In the genomic region with DNA sequence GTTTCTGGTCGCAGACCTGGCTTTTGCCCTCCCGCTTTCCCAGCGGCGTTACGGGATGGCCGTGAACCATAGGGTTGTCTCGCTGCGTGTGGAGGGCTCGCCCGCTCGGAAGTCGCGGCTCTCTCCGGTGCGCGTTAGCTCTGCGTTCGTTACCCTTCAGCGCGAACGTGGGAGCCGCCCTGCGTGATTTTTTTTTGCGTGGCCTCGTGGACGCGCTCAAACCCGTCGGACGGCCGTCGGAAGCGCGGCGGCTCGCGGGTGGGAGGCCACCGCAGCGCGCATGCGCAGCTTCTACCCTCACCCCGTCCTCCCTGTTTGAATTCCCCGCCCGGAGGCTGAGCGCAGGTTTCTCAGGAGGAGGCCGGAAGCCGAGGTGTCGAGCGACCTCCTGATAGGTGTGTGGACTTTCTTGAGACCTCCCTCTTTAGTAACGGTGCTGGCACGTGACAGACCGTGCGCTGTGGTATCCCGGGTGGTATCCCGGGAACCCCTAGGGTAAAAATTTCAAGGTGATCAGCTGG, we compare ENCODE assay signal across 8 mouse cellular contexts. TPM values are rescaled to one million over a fixed set of nuclear protein-coding genes. Genes with fewer than 3 reads are reported as not detected.
A peak's percentile ranks its signal among the peaks of the same experiment; 100 is the strongest.
DNase-seq lines count a peak whose midpoint lies in the region; ATAC-seq and TF ChIP-seq lines count a peak whose summit lies in the region.

A gene (plus strand): TSS at position 314 of the 521 bp plus-strand sequence.

- peak within 1 kb of the TSS; percentile 88 for H3K4me3 ChIP-seq in embryonic facial prominence, embryonic 14.5 days (ENCODE audit: low read depth, low read length)
- peak within 1 kb of the TSS; percentile 87 for H3K4me3 ChIP-seq in heart, adult 2 months
- H3K4me3 ChIP-seq in limb, embryonic 13.5 days: peak within 1 kb of the TSS; percentile 75
- H3K4me3 ChIP-seq in midbrain, embryonic 16.5 days (ENCODE audit: low read depth, low read length): peak within 1 kb of the TSS; percentile 75

- no peaks in the 10 kb centered on the region for H3K4me1 ChIP-seq in embryonic facial prominence, embryonic 14.5 days (ENCODE audit: control insufficient read depth, insufficient read depth, low read length)
- H3K4me1 ChIP-seq in heart, adult 2 months (ENCODE audit: control insufficient read depth, insufficient read depth, low read length): no peaks in the 10 kb centered on the region; the same call in 1 of the 2 replicates
- H3K4me1 ChIP-seq in limb, embryonic 13.5 days: no peaks in the 10 kb centered on the region
- H3K4me1 ChIP-seq in midbrain, embryonic 16.5 days (ENCODE audit: control insufficient read depth, insufficient read depth, low read length): peaks cover 4% of the 10 kb centered on the region; the same call in 1 of the 2 replicates

- H3K36me3 ChIP-seq in embryonic facial prominence, embryonic 14.5 days (ENCODE audit: control insufficient read depth, insufficient read depth, low read length): no peaks in the 10 kb centered on the region
- H3K36me3 ChIP-seq in heart, adult 2 months (ENCODE audit: control insufficient read depth, insufficient read depth, low read length): no peaks in the 10 kb centered on the region
- no peaks in the 10 kb centered on the region for H3K36me3 ChIP-seq in limb, embryonic 13.5 days
- H3K36me3 ChIP-seq in midbrain, embryonic 16.5 days (ENCODE audit: control insufficient read depth, insufficient read depth, low read length): no peaks in the 10 kb centered on the region

- ATAC-seq in embryonic facial prominence, embryonic 14.5 days (ENCODE audit: low read depth): peak; percentile 97
- ATAC-seq in limb, embryonic 13.5 days (ENCODE audit: low FRiP score, low read depth): peak; percentile 95
- ATAC-seq in midbrain, embryonic 16.5 days: peak; percentile 97

- no peak for TF ChIP-seq POLR2A in heart, adult 2 months (IDR thresholded peaks at IDR 0.05; ENCODE audit: insufficient read depth, low read depth, low read length)

- 0 out of 2 replicates have a peak, but pooled peaks have one; percentile 19 for TF ChIP-seq EP300 in heart, adult 2 months (IDR thresholded peaks at IDR 0.05; ENCODE audit: insufficient read depth, low read depth, low read length)

- TF ChIP-seq CTCF in heart, adult 2 months (IDR thresholded peaks at IDR 0.05): no peak

- peak; percentile 94 for DNase-seq in 3T3-L1 (ENCODE audit: low read depth, low spot score)
- DNase-seq in adrenal gland, postnatal 4 days (ENCODE audit: low spot score in 2 of 2): peak; percentile 58 to 74
- peak; percentile 98 for DNase-seq in embryonic facial prominence, embryonic 14.5 days (ENCODE audit: low spot score)
- DNase-seq in heart, adult 2 months: peak; percentile 84 to 92
- DNase-seq in kidney, adult 8-10 months: peak; percentile 90 to 92
- peak; percentile 75 to 83 for DNase-seq in spleen, postnatal 14 days (ENCODE audit: low spot score in 2 of 2)

- peak within 1 kb of the TSS; percentile 81 for H3K9ac ChIP-seq in embryonic facial prominence, embryonic 14.5 days (ENCODE audit: low read depth, low read length)
- H3K9ac ChIP-seq in heart, adult 2 months (ENCODE audit: low read depth, low read length): peak within 1 kb of the TSS; percentile 83
- H3K9ac ChIP-seq in limb, embryonic 13.5 days: peak within 1 kb of the TSS; percentile 75
- H3K9ac ChIP-seq in midbrain, embryonic 16.5 days (ENCODE audit: low read depth, low read length): peak within 1 kb of the TSS; percentile 65

- H3K27ac ChIP-seq in embryonic facial prominence, embryonic 14.5 days (replicated peaks; ENCODE audit: low read depth, low read length): peak within 1 kb of the TSS; percentile 86
- peak within 1 kb of the TSS; percentile 77 for H3K27ac ChIP-seq in heart, adult 2 months
- peak within 1 kb of the TSS; percentile 78 for H3K27ac ChIP-seq in limb, embryonic 13.5 days
- peak within 1 kb of the TSS; percentile 79 for H3K27ac ChIP-seq in midbrain, embryonic 16.5 days (ENCODE audit: low read length)

- WGBS in embryonic facial prominence, embryonic 14.5 days: 1% methylated on average over 43 of the region's 55 CpGs
- under 1% methylated on average over 55 of the region's 55 CpGs for WGBS in heart, adult 2 months
- under 1% methylated on average over 55 of the region's 55 CpGs for WGBS in limb, embryonic 13.5 days
- WGBS in midbrain, embryonic 16.5 days: 0% methylated on average over 55 of the region's 55 CpGs

- intact Hi-C loops in heart, adult 2 months (cut with DNase I): loop anchor here (1.0 to 2.0 kb wide), 3 partner anchors 27 to 91 kb away; a partner anchor contains a TSS

- peak within 1 kb of the TSS; percentile 65 for H3K4me2 ChIP-seq in embryonic facial prominence, embryonic 14.5 days (ENCODE audit: low read depth, low read length)
- peak within 1 kb of the TSS; percentile 80 for H3K4me2 ChIP-seq in limb, embryonic 13.5 days (replicated peaks)
- peak within 1 kb of the TSS; percentile 83 for H3K4me2 ChIP-seq in midbrain, embryonic 16.5 days (ENCODE audit: low read length)

- no peaks in the 10 kb centered on the region for H3K27me3 ChIP-seq in embryonic facial prominence, embryonic 14.5 days (replicated peaks; ENCODE audit: control insufficient read depth, insufficient read depth, low read length)
- no peaks in the 10 kb centered on the region for H3K27me3 ChIP-seq in heart, adult 2 months (ENCODE audit: control insufficient read depth, insufficient read depth, low read length)
- H3K27me3 ChIP-seq in limb, embryonic 13.5 days: no peaks in the 10 kb centered on the region
- H3K27me3 ChIP-seq in midbrain, embryonic 16.5 days (ENCODE audit: control insufficient read depth, insufficient read depth, low read depth, low read length): no peaks in the 10 kb centered on the region

- no peaks in the 10 kb centered on the region for H3K9me3 ChIP-seq in embryonic facial prominence, embryonic 14.5 days (ENCODE audit: control insufficient read depth, low read length)
- H3K9me3 ChIP-seq in limb, embryonic 13.5 days: no peaks in the 10 kb centered on the region
- H3K9me3 ChIP-seq in midbrain, embryonic 16.5 days (replicated peaks; ENCODE audit: control insufficient read depth, low read length, poor library complexity, severe bottlenecking): no peaks in the 10 kb centered on the region

- H3K79me2 ChIP-seq in heart, adult 2 months (replicated peaks; ENCODE audit: control insufficient read depth, insufficient read depth, low read length): no peaks in the 10 kb centered on the region

RNA-seq across cellular contexts. Expression of the gene that starts here (rescaled TPM):
- total RNA-seq in adrenal gland, postnatal 4 days (2021): 1 to 10 TPM; 4.0 to 4.4 TPM
- polyA plus RNA-seq in embryonic facial prominence, embryonic 14.5 days (2014; fragmentation: Nextera tagmentation; extraction: Ambion mirVana): 1.6 and 1.8 TPM in 2 replicates
- total RNA-seq in heart, adult 2 months (2021): 10 to 100 TPM; 46.9 to 54.6 TPM
- polyA plus RNA-seq in heart, adult 2 months (2012; rRNA removed): 6.4 and 18.6 TPM in 2 replicates
- 0.75 and 1.0 TPM in 2 replicates for polyA plus RNA-seq in limb, embryonic 13.5 days (2015; fragmentation: Nextera tagmentation; extraction: Ambion mirVana)
- polyA plus RNA-seq in midbrain, embryonic 16.5 days (2015; fragmentation: Nextera tagmentation; extraction: Ambion mirVana): 0.98 and 1.0 TPM in 2 replicates

Comparison
In these comparisons a context has a peak if more than half of its experiments do, and no peak if none do; other contexts are left out.
1. Peak in every context shown above with its lines: DNase-seq, ATAC-seq, H3K4me3 ChIP-seq and H3K27ac ChIP-seq.
2. RNA of the gene that starts here (total RNA-seq): 46.9 to 54.6 TPM in heart, adult 2 months; 4.0 to 4.4 TPM in adrenal gland, postnatal 4 days; every median in the first group is over 4 times any median in the second.